Mouse (Mus musculus): ENCODE data around the gene AU022252.

GRCm38 (mm10) chr4:119238661-119239060 lies 6.1 kb upstream of the AU022252 start:
- TF ChIP-seq POLR2A (IDR thresholded peaks at IDR 0.05; ENCODE audit: low read depth, low read length) (no peak), CTCF (IDR thresholded peaks at IDR 0.05; ENCODE audit: borderline replicate concordance, insufficient read depth, low read length) (no peak)
